Mouse (Mus musculus) ES-E14 (cell line): ENCODE results near the gene Pafah1b3.

Experiments
- HCFC1 ChIP-seq: IDR thresholded peaks from 2 replicates; pipeline ENCODE4 v1.6.1; 2012; ENCODE audit warnings: low read length, inconsistent platforms, borderline replicate concordance; ENCODE audit not compliant: insufficient read depth
- ZC3H11A ChIP-seq: IDR thresholded peaks from 2 replicates; pipeline ENCODE4 v1.6.1; 2012; ENCODE audit warnings: low read depth, mild to moderate bottlenecking, inconsistent platforms, low read length, borderline replicate concordance
- ZNF384 ChIP-seq: IDR thresholded peaks from 2 replicates; pipeline ENCODE4 v1.6.1; 2012; ENCODE audit warnings: low read depth, low read length, inconsistent platforms

DNA sequence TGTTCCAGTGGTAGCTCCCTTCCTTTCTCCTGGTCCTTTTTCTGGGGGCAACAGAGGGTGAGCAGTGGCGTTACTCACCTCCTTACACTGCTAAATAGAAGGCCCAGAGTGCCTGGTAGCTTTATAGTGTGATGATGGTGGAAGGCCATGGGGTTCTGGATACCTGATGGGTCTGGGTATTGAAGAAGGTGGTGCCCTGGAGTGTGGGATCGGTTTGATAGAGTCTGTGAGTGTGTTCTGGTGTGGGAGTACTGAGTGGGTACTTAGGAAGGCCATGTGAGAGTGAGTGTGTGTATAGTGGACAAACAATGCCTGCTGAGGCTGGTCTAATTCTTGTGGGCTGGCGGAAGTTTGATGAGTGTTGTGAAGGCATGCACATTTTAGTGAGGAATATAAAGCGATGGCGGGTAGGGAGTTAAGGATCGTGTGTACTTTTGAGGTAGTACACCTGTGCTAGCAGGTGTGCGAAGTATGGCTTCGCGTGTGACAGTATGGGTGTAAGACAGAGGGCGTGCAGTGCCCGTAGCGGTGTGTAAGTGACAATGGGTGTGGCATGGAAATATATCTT, 16.5 kb downstream of the Pafah1b3 start:
- no peak for TF ChIP-seq ZNF384
- TF ChIP-seq HCFC1: no peak
- no peak for TF ChIP-seq ZC3H11A
